Mouse (Mus musculus) kidney, postnatal 36 days (tissue): ENCODE measurements around the gene Nudt16l1.

ENCODE experiments used
- DNase-seq, 2 experiments: peaks; one replicate each; pipeline ENCODE4 v3.0.0; 2021 to 2022; ENCODE audit warnings: mixed read lengths in 2 of 2

The Nudt16l1 gene

GRCm38 (mm10) chr16:4957446-4957845 lies 18.9 kb downstream of the Nudt16l1 start:
- no peak for DNase-seq

DNA sequence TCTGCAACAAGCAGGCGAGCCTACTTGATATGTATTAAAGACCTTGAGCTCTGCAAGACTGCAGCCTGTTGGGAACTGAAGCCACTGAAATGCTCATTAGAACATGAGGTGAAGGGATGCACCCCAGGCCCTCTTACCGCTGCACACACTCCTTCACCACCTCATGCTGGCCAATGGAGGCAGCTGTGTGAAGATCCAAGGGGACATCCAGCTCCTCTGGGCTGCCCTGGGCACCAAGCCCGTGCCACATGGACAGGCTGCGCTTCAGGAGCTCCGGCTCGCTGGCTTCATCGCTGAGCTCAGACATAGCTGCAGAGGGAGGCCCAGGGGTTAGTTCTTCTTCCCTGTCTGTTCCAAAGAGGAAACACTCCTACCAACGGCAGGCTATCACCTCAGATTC lies 21.7 kb downstream of the Nudt16l1 start:
- DNase-seq: no peak

DNA sequence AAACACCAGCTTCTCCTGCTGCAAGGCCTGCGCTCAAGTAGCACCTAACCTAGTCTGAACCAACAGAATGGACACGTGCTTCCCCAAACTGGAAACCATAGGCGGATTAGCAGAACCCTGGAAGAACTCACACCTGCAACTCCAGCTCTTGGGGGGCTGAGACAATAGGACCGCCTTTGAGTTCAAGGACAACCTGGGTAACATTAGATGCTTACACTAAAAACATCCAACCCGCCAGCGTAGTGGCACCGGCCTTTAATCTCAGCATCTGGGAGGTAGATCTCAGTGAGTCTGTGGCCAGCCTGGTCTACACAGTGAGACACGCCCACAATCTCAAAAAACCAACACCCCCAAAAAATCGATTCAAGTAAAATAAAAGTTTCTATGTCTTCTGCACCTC lies 24.8 kb downstream of the Nudt16l1 start:
- no peak for DNase-seq

DNA sequence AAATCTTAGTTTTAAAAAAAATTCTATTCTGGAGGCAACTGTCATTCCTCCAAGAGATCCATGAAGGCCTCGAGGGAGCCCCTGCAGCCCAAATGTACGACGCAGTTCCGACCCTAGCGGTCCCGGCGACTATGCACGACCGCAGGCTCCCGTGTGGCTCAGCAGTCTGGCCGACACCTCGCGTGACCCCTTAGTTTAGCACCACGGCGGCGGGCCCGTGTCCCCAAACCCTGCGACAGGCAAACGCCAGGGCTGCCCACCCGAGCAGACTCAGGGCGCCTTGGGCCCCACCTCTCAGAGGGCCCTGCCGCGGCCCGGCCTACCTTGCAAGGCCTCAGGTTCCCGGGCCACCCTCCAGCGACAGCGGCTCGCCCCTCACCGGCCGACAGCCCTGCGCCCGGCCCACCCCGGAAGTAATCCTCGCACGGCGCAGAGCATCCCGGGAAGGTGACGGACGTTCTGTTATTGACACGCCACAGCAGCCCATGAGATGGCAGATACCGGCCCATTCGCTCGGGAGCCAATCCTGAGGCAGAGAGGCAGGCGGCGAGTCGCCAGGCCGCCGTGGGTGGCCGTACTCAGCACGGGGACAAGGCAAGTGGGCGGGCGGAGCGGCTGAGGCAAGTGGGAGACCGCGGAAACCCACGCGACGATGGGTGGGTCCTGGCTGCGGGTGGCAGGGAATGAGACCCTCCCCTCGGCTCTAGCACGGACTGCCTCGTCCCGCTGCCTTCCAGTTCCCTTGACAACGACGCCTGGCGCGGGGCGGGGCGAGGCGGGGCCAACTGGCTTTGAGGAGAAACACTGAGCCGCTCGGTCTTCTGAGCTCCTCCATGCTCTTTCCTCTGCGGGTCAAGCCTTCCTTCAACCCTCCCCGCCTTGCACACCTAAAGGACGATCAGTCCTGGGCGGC lies 25.5 kb downstream of the Nudt16l1 start, which contains the start of gene Anks3:
Anks3 (minus strand) TSS at position 409 of the 913 bp plus-strand sequence.
- DNase-seq: peak; percentile 99

DNA sequence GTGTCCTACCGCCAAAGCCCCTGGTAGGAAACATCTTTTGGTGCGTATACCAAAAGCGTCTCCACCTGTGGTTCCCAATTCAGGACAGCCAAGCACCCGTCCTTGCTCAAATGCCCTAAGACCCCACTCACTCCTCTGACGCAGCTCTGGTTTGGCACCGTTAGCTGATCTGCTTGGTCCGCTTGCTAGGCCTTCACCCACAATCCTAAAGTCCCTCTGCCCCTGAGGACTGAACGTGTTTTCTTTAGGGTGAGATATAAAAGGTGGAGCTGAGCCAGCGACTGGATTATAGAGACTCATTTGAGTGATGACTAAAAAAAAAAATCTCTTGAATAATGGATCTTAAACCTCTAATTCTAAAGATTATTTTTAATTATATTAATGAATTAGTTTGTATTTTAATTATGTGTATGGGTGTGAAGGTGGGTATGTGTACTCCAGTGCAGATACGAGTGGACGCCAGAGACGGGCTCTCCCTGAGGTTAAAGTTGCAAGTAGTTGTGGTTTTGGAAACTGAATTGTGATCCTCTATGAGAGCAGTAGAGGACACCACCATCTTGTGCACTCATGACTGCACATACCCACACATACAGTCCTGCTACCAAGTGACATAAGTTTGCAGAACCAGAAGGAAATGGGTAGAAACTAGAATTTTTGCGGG lies 26.3 kb downstream of the Nudt16l1 start:
- no peak for DNase-seq

DNA sequence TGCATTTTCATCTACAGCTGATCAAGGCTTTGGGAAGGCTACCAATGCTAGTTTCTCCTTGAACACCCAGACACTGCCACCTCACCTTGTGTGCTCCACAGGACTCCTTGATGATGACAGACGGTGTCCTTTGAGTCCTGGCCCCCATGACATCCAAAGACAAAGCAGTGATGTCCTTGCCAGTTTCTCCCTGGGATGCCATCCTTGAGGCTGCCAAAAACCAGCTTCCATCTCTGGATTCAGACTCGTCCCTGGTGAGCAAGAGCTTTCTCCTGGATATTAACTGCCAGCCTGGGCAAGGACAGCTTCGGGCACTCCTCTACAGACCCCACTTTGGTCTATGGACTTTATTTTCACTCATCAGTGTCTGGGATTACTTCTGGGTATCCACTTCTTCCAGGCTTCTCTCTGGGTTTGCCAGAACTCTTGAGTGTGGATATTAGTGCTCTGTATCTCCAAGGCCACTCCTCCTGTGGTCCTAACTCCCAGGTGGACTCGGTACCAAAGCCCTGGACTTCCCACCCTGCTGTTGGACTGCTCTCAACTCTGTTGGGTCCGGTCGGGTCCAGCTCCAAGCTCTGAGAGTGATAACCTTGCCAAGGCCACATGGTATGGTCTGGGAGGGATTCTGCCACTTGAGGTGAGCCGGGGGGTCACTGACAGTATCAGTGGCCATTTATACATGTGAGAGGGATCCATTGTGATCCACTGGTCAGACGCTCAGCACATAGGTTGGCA lies 27.0 kb downstream of the Nudt16l1 start:
- DNase-seq: no peak

GRCm38 (mm10) chr16:4968426-4968825 lies 29.9 kb downstream of the Nudt16l1 start:
- no peak for DNase-seq

DNA sequence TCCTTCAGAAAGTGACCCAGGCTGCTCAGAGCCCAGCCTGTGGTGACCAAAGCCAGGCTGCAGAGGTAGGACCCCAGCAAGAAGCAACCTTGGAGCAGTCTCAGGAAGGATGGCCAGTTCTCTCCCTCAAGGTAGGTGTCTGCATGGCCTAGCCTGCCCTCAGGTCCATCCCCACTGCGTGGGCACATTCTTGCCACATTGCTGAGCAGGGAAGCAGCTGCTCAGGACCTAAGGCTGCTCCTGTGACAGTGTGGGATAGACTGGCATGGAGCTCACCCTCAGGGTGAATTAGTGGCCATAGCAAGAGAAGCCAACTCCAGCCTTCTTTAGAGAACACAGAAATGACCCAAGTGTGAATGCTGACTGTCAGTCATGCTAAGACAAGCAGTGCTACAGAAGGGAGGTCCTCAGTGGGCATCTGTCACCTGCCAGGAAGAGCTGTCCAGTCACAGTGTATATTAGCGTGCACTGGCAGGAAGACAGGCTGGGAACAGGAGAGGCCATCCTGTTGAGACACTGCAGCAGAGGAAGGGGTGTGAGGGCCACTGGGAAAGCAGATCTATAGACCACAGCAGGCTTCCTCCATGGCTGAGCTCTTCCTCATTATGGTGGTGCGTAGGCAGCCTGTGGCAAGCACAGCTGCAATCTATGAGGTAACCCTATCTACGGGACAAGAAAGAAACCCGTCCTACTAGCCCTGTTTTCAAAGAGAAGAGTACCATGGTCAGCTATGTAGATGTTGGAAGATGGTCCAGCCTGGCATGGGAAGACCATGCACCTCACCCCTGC lies 30.7 kb downstream of the Nudt16l1 start:
- DNase-seq: no peak

DNA sequence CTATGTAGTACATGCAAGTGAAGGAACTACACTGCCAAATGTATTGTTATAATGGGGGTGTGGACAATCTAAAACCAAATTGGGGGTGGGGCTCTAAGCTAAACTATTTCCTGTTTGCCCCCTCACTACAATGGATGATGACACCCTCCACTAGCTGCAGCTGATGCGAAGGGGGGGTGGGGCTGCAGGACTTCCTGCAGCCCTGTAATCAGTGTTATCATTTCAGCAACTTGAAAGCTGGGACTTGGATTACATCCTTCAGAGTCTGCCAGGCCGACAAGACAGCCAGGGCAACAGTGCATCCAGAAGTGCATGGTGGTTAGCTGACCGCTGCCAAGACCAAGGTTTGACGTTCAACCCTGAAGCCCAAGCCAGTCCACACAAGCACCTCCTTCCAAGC lies 33.1 kb downstream of the Nudt16l1 start:
- DNase-seq: peak; percentile 26 to 36

DNA sequence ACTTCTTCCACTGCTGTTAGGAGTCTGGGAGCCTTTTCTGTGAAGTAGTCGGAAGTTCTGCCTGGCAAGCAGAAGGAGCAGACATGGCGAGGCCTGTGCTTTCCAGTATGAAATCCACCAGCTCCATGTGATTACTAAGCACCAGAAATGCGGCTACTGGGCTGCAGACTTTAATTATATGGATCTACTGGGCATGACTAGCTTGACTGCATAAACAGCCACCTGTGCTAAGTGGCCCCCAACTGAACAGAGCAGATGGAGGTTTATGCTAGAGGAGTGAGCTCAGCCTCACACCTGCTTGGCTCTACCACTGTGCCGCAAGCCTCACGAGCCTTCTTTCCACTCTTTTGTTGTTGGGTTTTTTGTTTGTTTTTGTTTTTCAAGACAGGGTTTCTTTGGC lies 36.0 kb downstream of the Nudt16l1 start:
- DNase-seq: no peak

- DNase-seq: no peak
These were observed 37.6 kb downstream of the Nudt16l1 start for GRCm38 (mm10) chr16:4976180-4976579.

GRCm38 (mm10) chr16:4978275-4979051 lies 39.9 kb downstream of the Nudt16l1 start:
- DNase-seq: peak; percentile 52 to 63

DNA sequence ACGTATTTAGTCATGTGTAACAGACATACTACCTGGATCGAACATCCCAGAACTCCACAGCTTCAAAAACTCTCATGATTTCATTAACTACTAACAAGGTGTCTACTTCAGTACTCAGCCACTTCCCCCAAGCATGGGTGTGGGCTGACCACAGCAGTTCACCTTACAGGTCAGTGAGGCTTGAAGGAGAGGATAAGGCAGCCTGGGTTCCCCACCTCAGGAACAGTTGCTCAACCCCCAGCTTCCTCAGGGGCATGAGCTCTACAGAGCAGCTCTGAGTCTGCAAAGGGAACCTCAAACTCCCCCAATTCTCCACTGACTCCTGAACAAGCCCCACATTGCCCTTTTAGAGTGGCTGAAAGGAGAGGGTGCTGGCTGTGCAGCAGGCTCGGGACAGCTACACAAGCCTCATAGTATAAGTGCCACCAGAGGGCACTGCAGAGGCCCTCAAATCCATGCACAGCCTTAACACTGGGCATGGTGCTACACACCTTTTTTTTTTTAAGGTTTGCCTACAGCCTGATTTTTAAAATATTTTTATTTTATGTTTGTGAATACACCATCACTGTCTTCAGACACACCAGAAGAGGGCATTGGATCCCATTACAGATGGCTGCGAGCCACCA lies 41.3 kb downstream of the Nudt16l1 start:
- DNase-seq: peak; percentile 38 to 73

DNA sequence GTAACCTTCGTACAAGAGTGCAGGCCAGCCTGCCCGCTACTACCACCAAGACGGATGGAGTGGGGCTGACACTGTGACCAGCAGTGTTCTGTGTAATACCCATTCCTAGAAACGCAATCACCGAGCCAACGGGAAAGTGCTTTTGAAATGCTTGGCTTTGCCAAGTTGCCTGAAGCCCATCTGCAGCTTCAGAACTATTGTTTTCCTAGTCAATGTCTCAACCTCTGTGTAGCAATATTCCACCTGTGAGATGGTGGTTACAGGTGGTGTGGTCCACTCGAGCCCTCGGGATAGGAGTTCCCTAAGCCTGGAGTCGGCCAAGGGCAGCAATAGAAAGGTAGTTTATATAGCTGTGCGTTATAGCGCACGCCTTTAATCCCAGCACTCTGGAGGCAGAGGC lies 46.2 kb downstream of the Nudt16l1 start:
- no peak for DNase-seq
